Mouse (Mus musculus) cerebellum, adult 2 months (tissue): ENCODE measurements at regions not wholly inside any gene's neighbourhood (a gene's known extent, or its start where the extent isn't known, plus 50 kb on each side); places are given as distances from the start of the nearest gene placed in this dataset.

Experiments
- CTCF ChIP-seq: fragments of 200-500 bp; IDR thresholded peaks from 2 replicates; pipeline ENCODE4 v1.5.1; 2011; ENCODE audit warnings: low read depth, mild to moderate bottlenecking, control low read depth, low read length, moderate library complexity, borderline replicate concordance; ENCODE audit not compliant: insufficient read depth
- POLR2A ChIP-seq: fragments of 200-500 bp; IDR thresholded peaks from 2 replicates; pipeline ENCODE4 v1.6.1; 2011; ENCODE audit warnings: low read length, control low read depth, borderline replicate concordance; ENCODE audit not compliant: insufficient read depth

GRCm38 (mm10) chr5:133173155-133173723, 630.1 kb upstream of the Auts2 start:
- TF ChIP-seq POLR2A (no peak), CTCF (no peak)
